Mouse (Mus musculus): ENCODE measurements around the gene Dennd1a. TPM values are rescaled to one million over a fixed set of nuclear protein-coding genes. Genes with fewer than 3 reads are reported as not detected.

Dennd1a gene
- polyA plus RNA-seq, 1 experiment: 36.2 TPM

- H3K4me1 ChIP-seq (ENCODE audit: control insufficient read depth, insufficient read depth, low read length): no peaks in the 10 kb centered on the region
- no peaks in the 10 kb centered on the region for H3K27me3 ChIP-seq (replicated peaks; ENCODE audit: control insufficient read depth, insufficient read depth, low read length)
- DNase-seq: peak; percentile 72
- H3K4me3 ChIP-seq (ENCODE audit: insufficient read depth, low read depth, low read length): no peak overlapping the region
- TF ChIP-seq POLR2A (IDR thresholded peaks at IDR 0.05; ENCODE audit: low read depth, low read length) (no peak), CTCF (conservative IDR thresholded peaks at IDR 0.05; ENCODE audit: insufficient read depth, insufficient read length, low read depth, low read length) (peak; percentile 93)
- H3K27ac ChIP-seq (ENCODE audit: insufficient read depth, low read depth, low read length): no peak overlapping the region
- no peaks in the 10 kb centered on the region for H3K36me3 ChIP-seq (ENCODE audit: control insufficient read depth, insufficient read depth, low read length)
- 22% methylated on average over 3 of the region's 3 CpGs for WGBS
These were observed 471.5 kb downstream of the Dennd1a start for GRCm38 (mm10) chr2:37815676-37816075.

- H3K36me3 ChIP-seq (ENCODE audit: control insufficient read depth, insufficient read depth, low read length): no peaks in the 10 kb centered on the region
- no peaks in the 10 kb centered on the region for H3K27me3 ChIP-seq (replicated peaks; ENCODE audit: control insufficient read depth, insufficient read depth, low read length)
- no peak for TF ChIP-seq POLR2A (IDR thresholded peaks at IDR 0.05; ENCODE audit: low read depth, low read length)
- TF ChIP-seq CTCF (conservative IDR thresholded peaks at IDR 0.05; ENCODE audit: insufficient read depth, insufficient read length, low read depth, low read length): no peak
- no peak overlapping the region for H3K27ac ChIP-seq (ENCODE audit: insufficient read depth, low read depth, low read length)
- no peak for DNase-seq
- no peak overlapping the region for H3K4me3 ChIP-seq (ENCODE audit: insufficient read depth, low read depth, low read length)
- H3K4me1 ChIP-seq (ENCODE audit: control insufficient read depth, insufficient read depth, low read length): no peaks in the 10 kb centered on the region
- 82% methylated on average over 8 of the region's 8 CpGs for WGBS
These were observed 472.3 kb downstream of the Dennd1a start for GRCm38 (mm10) chr2:37814820-37815361.

GRCm38 (mm10) chr2:37812401-37812800 lies 474.8 kb downstream of the Dennd1a start:
- Histone ChIP-seq H3K36me3 (ENCODE audit: control insufficient read depth, insufficient read depth, low read length) (no peaks in the 10 kb centered on the region), H3K27me3 (replicated peaks; ENCODE audit: control insufficient read depth, insufficient read depth, low read length) (no peaks in the 10 kb centered on the region), H3K4me3 (ENCODE audit: insufficient read depth, low read depth, low read length) (no peak overlapping the region), H3K4me1 (ENCODE audit: control insufficient read depth, insufficient read depth, low read length) (no peaks in the 10 kb centered on the region), H3K27ac (ENCODE audit: insufficient read depth, low read depth, low read length) (no peak overlapping the region)
- no peak for DNase-seq
- 93% methylated on average over 5 of the region's 5 CpGs for WGBS
- TF ChIP-seq CTCF (conservative IDR thresholded peaks at IDR 0.05; ENCODE audit: insufficient read depth, insufficient read length, low read depth, low read length): no peak
- no peak for TF ChIP-seq POLR2A (IDR thresholded peaks at IDR 0.05; ENCODE audit: low read depth, low read length)

GRCm38 (mm10) chr2:37811682-37812081 lies 475.5 kb downstream of the Dennd1a start:
- TF ChIP-seq CTCF (conservative IDR thresholded peaks at IDR 0.05; ENCODE audit: insufficient read depth, insufficient read length, low read depth, low read length) (no peak), POLR2A (IDR thresholded peaks at IDR 0.05; ENCODE audit: low read depth, low read length) (no peak)
- Histone ChIP-seq H3K4me3 (ENCODE audit: insufficient read depth, low read depth, low read length) (no peak overlapping the region), H3K27me3 (replicated peaks; ENCODE audit: control insufficient read depth, insufficient read depth, low read length) (no peaks in the 10 kb centered on the region), H3K36me3 (ENCODE audit: control insufficient read depth, insufficient read depth, low read length) (no peaks in the 10 kb centered on the region), H3K27ac (ENCODE audit: insufficient read depth, low read depth, low read length) (no peak overlapping the region), H3K4me1 (ENCODE audit: control insufficient read depth, insufficient read depth, low read length) (no peaks in the 10 kb centered on the region)
- WGBS: 63% methylated on average over 2 of the region's 2 CpGs
- DNase-seq: peak; percentile 51

GRCm38 (mm10) chr2:37802610-37803212 lies 484.5 kb downstream of the Dennd1a start:
- 50% methylated on average over 4 of the region's 4 CpGs for WGBS
- Histone ChIP-seq H3K27me3 (replicated peaks; ENCODE audit: control insufficient read depth, insufficient read depth, low read length) (no peaks in the 10 kb centered on the region), H3K4me3 (ENCODE audit: insufficient read depth, low read depth, low read length) (no peak overlapping the region), H3K36me3 (ENCODE audit: control insufficient read depth, insufficient read depth, low read length) (no peaks in the 10 kb centered on the region), H3K4me1 (ENCODE audit: control insufficient read depth, insufficient read depth, low read length) (no peaks in the 10 kb centered on the region), H3K27ac (ENCODE audit: insufficient read depth, low read depth, low read length) (no peak overlapping the region)
- peak; percentile 77 for DNase-seq
- TF ChIP-seq POLR2A (IDR thresholded peaks at IDR 0.05; ENCODE audit: low read depth, low read length): no peak
- TF ChIP-seq CTCF (conservative IDR thresholded peaks at IDR 0.05; ENCODE audit: insufficient read depth, insufficient read length, low read depth, low read length): peak; percentile 96

- WGBS: 94% methylated on average over 4 of the region's 4 CpGs
- Histone ChIP-seq H3K36me3 (ENCODE audit: control insufficient read depth, insufficient read depth, low read length) (no peaks in the 10 kb centered on the region), H3K27me3 (replicated peaks; ENCODE audit: control insufficient read depth, insufficient read depth, low read length) (no peaks in the 10 kb centered on the region), H3K4me1 (ENCODE audit: control insufficient read depth, insufficient read depth, low read length) (no peaks in the 10 kb centered on the region), H3K4me3 (ENCODE audit: insufficient read depth, low read depth, low read length) (no peak overlapping the region), H3K27ac (ENCODE audit: insufficient read depth, low read depth, low read length) (no peak overlapping the region)
- no peak for DNase-seq
- TF ChIP-seq POLR2A (IDR thresholded peaks at IDR 0.05; ENCODE audit: low read depth, low read length): no peak
- TF ChIP-seq CTCF (conservative IDR thresholded peaks at IDR 0.05; ENCODE audit: insufficient read depth, insufficient read length, low read depth, low read length): no peak
These were observed 485.5 kb downstream of the Dennd1a start for GRCm38 (mm10) chr2:37801687-37802086.

GRCm38 (mm10) chr2:37799137-37799536 lies 488.1 kb downstream of the Dennd1a start:
- TF ChIP-seq POLR2A (IDR thresholded peaks at IDR 0.05; ENCODE audit: low read depth, low read length): no peak
- TF ChIP-seq CTCF (conservative IDR thresholded peaks at IDR 0.05; ENCODE audit: insufficient read depth, insufficient read length, low read depth, low read length): no peak
- no peaks in the 10 kb centered on the region for H3K27me3 ChIP-seq (replicated peaks; ENCODE audit: control insufficient read depth, insufficient read depth, low read length)
- 58% methylated on average over 6 of the region's 6 CpGs for WGBS
- peak; percentile 28 for DNase-seq
- H3K27ac ChIP-seq (ENCODE audit: insufficient read depth, low read depth, low read length): no peak overlapping the region
- H3K4me1 ChIP-seq (ENCODE audit: control insufficient read depth, insufficient read depth, low read length): no peaks in the 10 kb centered on the region
- H3K36me3 ChIP-seq (ENCODE audit: control insufficient read depth, insufficient read depth, low read length): no peaks in the 10 kb centered on the region
- no peak overlapping the region for H3K4me3 ChIP-seq (ENCODE audit: insufficient read depth, low read depth, low read length)
